Mouse (Mus musculus) heart, adult 11 months (tissue): Measurements from ENCODE around the gene St14.
"Not testable (repeated sequence)": the region's sequence is repeated elsewhere in the genome, so short reads cannot be mapped to it uniquely, and the experiment has no call there.

Source experiments
- DNase-seq: peaks from one replicate; pipeline ENCODE4 v3.0.0; 2022

Gene St14

DNA sequence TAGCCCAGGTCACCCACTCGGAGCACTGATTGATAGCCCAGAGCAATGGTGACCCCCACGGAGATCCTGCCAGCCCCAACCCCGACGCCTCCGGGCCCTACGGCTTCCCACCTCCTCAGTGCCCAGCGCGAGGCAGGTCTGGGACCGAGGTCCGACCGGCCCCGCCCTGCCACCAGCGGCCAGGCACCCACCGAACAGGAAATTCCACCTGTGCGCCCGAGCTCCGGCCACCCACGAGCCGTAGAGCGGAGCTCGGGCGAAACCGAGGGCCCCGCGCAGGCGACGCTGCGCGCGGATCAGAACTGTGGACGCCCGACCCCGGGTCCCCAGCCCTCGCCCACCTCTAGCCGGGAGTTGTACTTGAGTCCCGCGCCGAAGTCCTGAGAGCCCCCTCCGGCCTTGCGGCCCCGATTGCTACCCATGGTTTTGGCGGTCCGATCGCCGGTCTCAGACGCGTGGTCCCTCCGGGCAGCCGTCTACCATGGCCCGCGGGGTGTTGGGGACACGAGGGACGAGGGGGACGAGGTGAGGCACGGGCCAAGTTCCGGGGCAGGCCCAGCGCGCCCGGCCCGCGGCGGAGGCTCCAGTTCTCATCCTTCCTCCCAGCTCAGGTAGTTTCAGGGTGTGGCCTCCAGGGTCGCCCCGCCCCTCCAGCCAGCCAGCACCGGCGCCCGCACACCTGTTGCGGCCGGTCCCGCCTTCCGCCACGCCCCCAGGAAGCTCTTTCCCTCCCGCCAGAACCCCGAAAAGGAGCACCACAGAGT lies at the start of gene St14:
Gene St14 (minus strand): TSS at position 649 of the 764 bp plus-strand sequence.
- peak; percentile 90 for DNase-seq

- peak; percentile 61 for DNase-seq
Observed at GRCm38 (mm10) chr9:31177692-31178091, 46.0 kb upstream of the St14 start.

- DNase-seq, result peak; percentile 99
Observed at GRCm38 (mm10) chr9:31176379-31177130, 44.9 kb upstream of the St14 start.

- peak; percentile 44 for DNase-seq
Observed at GRCm38 (mm10) chr9:31175978-31176377, 44.3 kb upstream of the St14 start.

GRCm38 (mm10) chr9:31175346-31175745 lies 43.7 kb upstream of the St14 start:
- peak; percentile 88 for DNase-seq

DNA sequence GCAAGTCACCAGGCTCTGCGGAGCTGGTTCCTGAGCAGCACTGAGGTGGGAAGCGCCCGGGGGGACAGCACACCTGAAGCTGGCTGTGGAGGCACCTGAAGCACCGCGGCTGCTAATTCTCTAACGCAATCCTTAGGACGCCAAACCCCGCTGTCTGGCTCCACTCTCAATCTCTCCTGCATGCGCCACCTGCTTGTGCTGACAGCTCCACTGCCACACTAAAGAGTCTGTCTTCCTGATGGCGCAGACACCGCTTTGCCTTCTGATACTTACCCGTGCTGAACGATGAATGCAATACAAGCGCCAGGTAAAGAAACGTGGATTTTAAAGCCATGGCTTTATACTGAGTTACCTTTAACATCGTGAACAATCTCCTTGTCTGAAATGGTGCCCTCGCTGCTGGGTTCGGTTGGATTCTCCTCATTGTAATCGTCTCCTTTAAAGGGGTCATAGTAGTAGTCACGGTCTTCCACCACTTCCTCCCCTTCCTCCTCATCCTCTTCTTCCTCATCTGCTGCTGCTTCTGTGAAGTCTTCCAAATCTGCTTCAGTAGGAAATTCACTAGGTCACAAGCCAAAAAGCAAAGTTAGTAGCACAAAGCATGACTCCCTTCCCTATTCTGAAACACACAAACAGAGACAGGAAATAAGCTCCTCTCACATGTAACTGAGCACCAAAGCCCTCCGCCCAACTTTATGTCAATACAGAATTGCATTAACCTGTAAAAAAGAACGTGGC lies 36.9 kb upstream of the St14 start:
- DNase-seq, result peak; percentile 92

DNA sequence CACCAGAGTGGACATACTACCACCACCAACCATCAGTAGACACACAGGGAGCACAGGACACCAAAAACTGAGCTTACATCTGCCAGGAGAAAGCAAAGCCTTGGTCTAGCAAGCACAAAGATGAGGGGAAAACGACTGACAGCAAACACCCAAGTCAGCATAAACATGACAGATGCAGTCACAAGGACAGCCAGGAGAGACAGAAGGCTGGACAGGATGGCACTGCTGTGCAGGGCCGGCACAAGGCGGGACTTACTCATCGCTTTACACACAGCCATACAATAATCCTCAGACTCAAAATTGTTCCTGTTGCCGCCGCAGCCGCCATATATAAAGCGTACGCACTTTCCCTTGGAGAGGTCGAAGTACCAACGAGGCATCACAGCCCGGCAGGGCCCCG lies 35.7 kb upstream of the St14 start:
- no peak for DNase-seq

DNA sequence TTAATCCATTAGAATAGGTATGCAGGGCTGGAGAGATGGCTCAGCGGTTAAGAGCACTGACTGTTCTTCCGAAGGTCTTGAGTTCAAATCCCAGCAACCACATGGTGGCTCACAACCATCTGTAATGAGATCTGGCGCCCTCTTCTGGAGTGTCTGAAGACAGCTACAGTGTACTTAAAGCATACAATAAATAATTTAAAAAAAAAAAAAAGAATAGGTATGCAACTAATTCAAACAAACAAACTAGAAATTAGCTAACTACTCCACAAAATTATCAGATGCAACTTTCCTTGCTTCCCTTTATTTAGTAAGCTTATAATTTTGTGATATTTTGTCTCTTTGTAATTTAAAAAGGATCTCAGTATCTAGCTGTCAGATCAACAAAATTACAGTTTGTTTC lies 33.9 kb upstream of the St14 start:
- not testable (repeated sequence) for DNase-seq

DNA sequence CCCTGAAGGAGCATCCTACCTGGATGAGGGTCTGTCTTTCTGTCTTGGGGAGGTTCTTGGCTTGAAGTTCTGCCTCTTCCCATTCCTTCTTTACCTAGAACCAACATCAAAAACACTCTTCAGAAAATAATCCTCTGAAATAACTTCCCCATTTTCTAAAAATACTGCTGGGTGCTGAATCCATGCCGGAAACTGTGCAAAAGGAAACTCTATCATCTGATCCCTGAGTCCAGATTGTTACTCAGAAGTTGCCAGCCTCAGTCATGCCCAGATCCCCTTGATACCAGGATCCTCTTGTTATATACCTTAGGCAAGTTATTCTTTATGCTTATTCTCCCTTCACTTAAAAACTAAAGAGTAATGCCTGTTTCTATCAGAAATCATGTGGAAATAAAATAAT lies 31.7 kb upstream of the St14 start:
- peak; percentile 89 for DNase-seq

- DNase-seq, result no peak
Observed at GRCm38 (mm10) chr9:31162911-31163310, 31.3 kb upstream of the St14 start.

DNA sequence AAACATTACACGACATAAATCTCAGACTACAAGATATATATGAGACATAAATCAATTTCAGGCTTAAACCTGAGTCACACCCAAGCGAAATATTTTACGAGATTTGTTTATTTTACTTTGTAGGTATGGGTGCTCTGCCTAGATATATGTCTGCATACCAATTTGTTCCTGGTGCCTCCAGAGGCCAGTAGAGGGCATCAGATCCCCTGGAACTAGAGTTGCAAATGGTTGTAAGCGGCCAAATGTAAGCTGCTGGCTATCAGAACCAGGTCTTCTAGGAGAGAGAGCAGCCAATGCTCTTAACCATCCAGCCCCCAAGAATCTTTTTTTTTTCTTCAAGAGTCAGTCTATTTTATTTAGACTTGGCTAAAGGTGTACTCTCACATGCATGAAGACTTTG lies 28.3 kb upstream of the St14 start:
- DNase-seq, result no peak

DNA sequence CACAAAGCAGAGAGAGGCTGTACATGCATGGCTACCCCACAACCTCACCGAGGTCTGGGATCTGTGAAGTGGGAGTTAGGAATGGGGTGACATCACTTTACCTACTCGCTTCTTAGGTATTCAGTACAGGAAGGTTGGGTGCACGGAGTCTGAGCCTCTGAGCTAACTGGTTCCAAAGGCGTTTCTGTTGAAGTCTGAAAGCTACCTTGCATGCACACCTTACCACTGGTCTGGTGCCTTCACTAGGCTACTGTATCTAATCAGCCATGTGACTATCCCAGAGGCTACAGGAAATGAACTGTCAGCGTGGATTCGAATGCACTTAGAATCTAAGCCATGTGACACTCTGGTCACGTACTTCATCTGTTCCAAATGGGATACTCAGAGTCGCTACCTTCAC lies 24.9 kb upstream of the St14 start:
- no peak for DNase-seq

- no peak for DNase-seq
Observed at GRCm38 (mm10) chr9:31151050-31151449, 19.4 kb upstream of the St14 start.

DNA sequence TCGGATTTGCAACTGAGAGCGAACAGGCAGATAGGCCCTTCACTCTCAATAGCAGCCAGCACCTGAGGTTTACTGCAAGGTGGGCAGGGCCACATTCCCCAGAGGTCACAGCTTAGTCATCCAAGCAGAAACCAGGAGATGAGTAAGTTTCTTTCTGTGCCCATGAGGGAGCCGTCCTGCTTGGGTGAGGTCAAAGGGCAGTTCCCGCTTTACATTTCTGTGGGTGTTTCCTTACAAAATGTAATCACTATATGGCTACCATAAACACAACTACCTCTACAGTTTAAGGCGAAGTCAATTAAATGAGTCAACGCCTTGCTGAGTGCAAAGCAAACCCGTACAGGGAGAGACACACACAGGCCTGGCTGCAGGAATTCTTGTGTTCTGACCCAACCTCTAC lies 16.5 kb upstream of the St14 start:
- no peak for DNase-seq

DNA sequence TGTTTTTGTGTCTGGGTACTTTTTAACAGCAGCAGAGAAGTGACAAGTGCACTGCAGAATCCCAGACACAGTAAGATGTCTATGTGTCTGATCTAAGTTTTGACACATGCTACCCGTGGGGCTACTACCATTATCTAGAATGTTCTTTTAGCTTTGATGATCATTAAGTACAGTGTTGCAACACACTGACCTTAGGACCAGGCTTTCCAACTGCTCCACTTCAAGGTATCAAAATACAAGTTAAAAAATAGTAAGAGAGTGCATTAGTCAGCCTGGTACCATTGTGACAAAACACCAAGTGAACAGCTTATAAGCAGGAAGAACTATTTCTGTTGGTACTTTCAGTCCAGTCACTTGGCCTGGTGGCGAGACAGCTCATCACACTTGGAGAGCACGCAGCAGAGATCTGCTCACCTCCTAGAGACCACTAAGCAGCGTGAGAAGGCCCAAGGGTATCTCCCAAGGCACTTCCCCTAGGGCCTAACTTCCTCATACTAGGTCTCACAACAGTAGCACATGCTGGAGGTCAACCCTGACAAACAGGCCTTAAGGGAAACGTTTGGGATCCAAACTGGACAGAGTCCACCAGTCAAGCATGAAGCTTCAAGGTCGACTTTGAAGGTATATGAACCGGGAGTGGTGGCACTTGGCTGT lies 13.7 kb upstream of the St14 start:
- DNase-seq, result no peak

DNA sequence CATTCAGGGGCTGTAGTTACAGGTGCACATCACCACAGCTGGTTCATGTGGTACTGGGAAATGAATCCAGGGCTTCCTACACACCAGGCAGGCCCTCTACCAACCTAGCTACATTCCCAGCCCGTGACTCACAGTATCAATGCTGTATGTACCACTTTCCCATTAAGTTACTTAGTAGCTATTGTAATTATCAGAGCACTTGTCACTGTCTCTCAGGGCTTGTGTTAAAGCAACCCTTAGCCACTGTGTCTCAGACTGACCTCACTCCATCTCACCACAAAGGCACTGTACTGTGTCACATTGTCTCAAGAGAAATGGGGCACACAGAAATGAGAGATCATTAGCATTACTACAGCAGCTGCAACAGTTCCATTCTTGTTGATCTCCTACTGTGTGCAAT lies 11.3 kb upstream of the St14 start:
- no peak for DNase-seq

GRCm38 (mm10) chr9:31133131-31133530 lies 1.5 kb upstream of the St14 start:
- DNase-seq, result no peak

GRCm38 (mm10) chr9:31130357-31131204 lies 1.1 kb downstream of the St14 start:
- DNase-seq, result peak; percentile 86

- DNase-seq, result peak; percentile 88
Observed at GRCm38 (mm10) chr9:31129956-31130355, 1.7 kb downstream of the St14 start.

DNA sequence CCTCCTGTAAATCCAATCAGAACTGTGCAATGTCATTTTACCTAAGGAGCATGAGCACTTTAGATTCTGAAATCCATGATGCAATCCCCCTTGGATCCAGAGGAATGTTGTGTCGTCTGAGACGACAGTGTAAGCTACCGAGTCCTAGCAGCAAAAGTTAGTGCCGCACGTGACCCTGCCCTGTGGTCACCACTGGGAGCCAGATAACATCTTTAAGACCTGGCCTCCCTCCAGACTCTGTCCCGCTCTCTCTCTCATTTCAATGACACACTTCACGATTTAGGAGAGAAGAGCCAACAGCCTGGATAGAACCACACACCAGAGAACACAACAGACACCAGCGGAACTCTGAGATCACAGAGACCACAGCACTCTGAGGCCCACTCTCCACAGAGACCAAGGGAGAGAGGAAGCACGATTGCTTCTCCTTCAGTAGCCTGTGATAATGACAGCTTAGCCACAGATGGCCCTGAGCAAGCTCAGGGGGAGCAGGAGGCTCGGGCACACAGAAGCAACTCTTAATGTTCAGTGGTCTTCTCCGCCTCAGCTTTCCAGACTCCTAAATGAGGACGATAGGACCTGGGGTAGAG lies 3.7 kb downstream of the St14 start:
- no peak for DNase-seq

GRCm38 (mm10) chr9:31126079-31126478 lies 5.6 kb downstream of the St14 start:
- no peak for DNase-seq
